Mouse (Mus musculus) cerebellum, adult 9-11 months (tissue): ENCODE data around the gene Raver1.

Experiments used
- DNase-seq: peaks from one replicate; pipeline ENCODE4 v3.0.0; 2022

Gene Raver1

GRCm38 (mm10) chr9:21091707-21092320 lies at the start of gene Raver1, which contains the start of gene Gm38431:
Gene Raver1 (minus strand): TSS chr9:21092008.
Gene Gm38431 (minus strand): TSS chr9:21091997.
- DNase-seq = peak; percentile 99

GRCm38 (mm10) chr9:21138386-21138785 lies 46.6 kb upstream of the Raver1 start:
- DNase-seq = no peak

- DNase-seq = no peak
Measured at GRCm38 (mm10) chr9:21137229-21137628, 45.4 kb upstream of the Raver1 start.

- no peak for DNase-seq
Measured at GRCm38 (mm10) chr9:21136401-21136800, 44.6 kb upstream of the Raver1 start.

- no peak for DNase-seq
Measured at GRCm38 (mm10) chr9:21135941-21136381, 44.2 kb upstream of the Raver1 start.

GRCm38 (mm10) chr9:21135329-21135890 lies 43.6 kb upstream of the Raver1 start:
- DNase-seq = no peak

GRCm38 (mm10) chr9:21134595-21135328 lies 43.0 kb upstream of the Raver1 start:
- no peak for DNase-seq

- no peak for DNase-seq
Measured at GRCm38 (mm10) chr9:21133064-21133707, 41.4 kb upstream of the Raver1 start.

- no peak for DNase-seq
Measured at GRCm38 (mm10) chr9:21132102-21132775, 40.4 kb upstream of the Raver1 start.

GRCm38 (mm10) chr9:21131059-21131956 lies 39.5 kb upstream of the Raver1 start, which contains the start of gene Tyk2:
Gene Tyk2 (minus strand): TSS chr9:21131243.
- DNase-seq = peak; percentile 96

- DNase-seq = no peak
Measured at GRCm38 (mm10) chr9:21126259-21126627, 34.4 kb upstream of the Raver1 start.

- DNase-seq = no peak
Measured at GRCm38 (mm10) chr9:21125502-21126258, 33.9 kb upstream of the Raver1 start.

GRCm38 (mm10) chr9:21124837-21125236 lies 33.0 kb upstream of the Raver1 start:
- no peak for DNase-seq

- no peak for DNase-seq
Measured at GRCm38 (mm10) chr9:21121483-21121882, 29.7 kb upstream of the Raver1 start.

- no peak for DNase-seq
Measured at GRCm38 (mm10) chr9:21117073-21117472, 25.3 kb upstream of the Raver1 start.

GRCm38 (mm10) chr9:21115105-21115504 lies 23.3 kb upstream of the Raver1 start:
- DNase-seq = no peak

- DNase-seq = no peak
Measured at GRCm38 (mm10) chr9:21114190-21114589, 22.4 kb upstream of the Raver1 start.

- no peak for DNase-seq
Measured at GRCm38 (mm10) chr9:21113751-21114150, 21.9 kb upstream of the Raver1 start.

- no peak for DNase-seq
Measured at GRCm38 (mm10) chr9:21107607-21108237, 15.9 kb upstream of the Raver1 start.

- no peak for DNase-seq
Measured at GRCm38 (mm10) chr9:21105760-21106564, 14.2 kb upstream of the Raver1 start.
